Mouse (Mus musculus) CH12.LX (cell line): ENCODE results near the gene Rgl1. TPM values are rescaled to one million over a fixed set of nuclear protein-coding genes. Genes with fewer than 3 reads are reported as not detected.

Experiments used
- DNase-seq: peaks from one replicate; pipeline ENCODE4 v3.0.0-alpha.2; 2013; ENCODE audit errors: extremely low read depth
- H3K27ac ChIP-seq: 2 replicates; pipeline ENCODE4 v1.5.1; 2012; ENCODE audit warnings: low read depth, mild to moderate bottlenecking, control low read depth, moderate library complexity; ENCODE audit not compliant: insufficient read depth
- H3K27me3 ChIP-seq: replicated peaks from 2 replicates; pipeline ENCODE3; 2012; ENCODE audit warnings: inconsistent platforms
- H3K36me3 ChIP-seq, 2 experiments: replicated peaks in 1 of 2; 2 replicates each; pipeline versions ENCODE3 to v1.6.1; 2012; ENCODE audit warnings: inconsistent platforms in 1 of 2, low read length in 1 of 2, mild to moderate bottlenecking in 1 of 2, mixed read lengths in 1 of 2, moderate library complexity in 1 of 2; ENCODE audit not compliant: control insufficient read depth in 1 of 2, insufficient read depth in 1 of 2
- H3K4me1 ChIP-seq, 2 experiments: 2 replicates each; pipeline ENCODE4 v1.6.1; 2012; ENCODE audit warnings: inconsistent platforms in 1 of 2, moderate library complexity in 1 of 2; ENCODE audit not compliant: insufficient read depth in 2 of 2, control insufficient read depth in 1 of 2
- H3K4me2 ChIP-seq: 2 replicates; pipeline ENCODE4 v1.6.1; 2012; ENCODE audit warnings: low read depth, mild to moderate bottlenecking, control low read depth; ENCODE audit not compliant: poor library complexity, insufficient read depth, severe bottlenecking
- H3K4me3 ChIP-seq, 3 experiments: fragments of 150-350 bp in 1 of 3; sonication (generic) in 1 of 3; replicated peaks in 1 of 3; 2 replicates each; pipeline versions ENCODE3 to v1.5.1; 2011 to 2012; ENCODE audit warnings: low read depth in 2 of 3, low read length in 2 of 3, mild to moderate bottlenecking in 2 of 3, moderate library complexity in 2 of 3, control low read depth in 1 of 3, improper control_type of control experiment in 1 of 3, inconsistent platforms in 1 of 3, mixed read lengths in 1 of 3; ENCODE audit not compliant: poor library complexity in 1 of 3
- H3K79me2 ChIP-seq: replicated peaks from 2 replicates; pipeline ENCODE4 v1.6.1; 2012; ENCODE audit warnings: mild to moderate bottlenecking, moderate library complexity; ENCODE audit not compliant: control insufficient read depth, poor library complexity, insufficient read depth, severe bottlenecking; ENCODE audit errors: extremely low read depth
- H3K9ac ChIP-seq: 2 replicates; pipeline ENCODE4 v1.6.1; 2012; ENCODE audit warnings: low read depth, mild to moderate bottlenecking, control low read depth, moderate library complexity; ENCODE audit not compliant: insufficient read depth
- H3K9me3 ChIP-seq: replicated peaks from 2 replicates; pipeline ENCODE3; 2012; ENCODE audit warnings: low read length, inconsistent platforms, mixed read lengths
- CHD1 ChIP-seq: IDR thresholded peaks from 2 replicates; pipeline ENCODE4 v1.6.1; 2012; ENCODE audit warnings: low read depth, low read length, improper control_type of control experiment, inconsistent platforms
- ETS1 ChIP-seq: conservative IDR thresholded peaks from 2 replicates; pipeline ENCODE4 v1.6.1; 2012; ENCODE audit warnings: low read depth, mild to moderate bottlenecking, inconsistent platforms, low read length, improper control_type of control experiment, moderate library complexity
- HCFC1 ChIP-seq: IDR thresholded peaks from 2 replicates; pipeline ENCODE4 v1.6.1; 2012; ENCODE audit warnings: low read depth, mild to moderate bottlenecking, inconsistent platforms, low read length, improper control_type of control experiment
- IRF4 ChIP-seq: IDR thresholded peaks from 2 replicates; pipeline ENCODE4 v1.6.1; 2014; ENCODE audit warnings: low read depth, mild to moderate bottlenecking, inconsistent platforms, low read length, improper control_type of control experiment
- KAT2A ChIP-seq: IDR thresholded peaks from 2 replicates; pipeline ENCODE4 v1.6.1; 2012; ENCODE audit warnings: low read length, improper control_type of control experiment, inconsistent platforms; ENCODE audit not compliant: insufficient replicate concordance
- MAX ChIP-seq: IDR thresholded peaks from 2 replicates; pipeline ENCODE4 v1.6.1; 2011; ENCODE audit warnings: low read length, improper control_type of control experiment
- MAZ ChIP-seq: IDR thresholded peaks from 2 replicates; pipeline ENCODE4 v1.6.1; 2012; ENCODE audit warnings: low read depth, mild to moderate bottlenecking, inconsistent platforms, low read length, improper control_type of control experiment, moderate library complexity
- MXI1 ChIP-seq: IDR thresholded peaks from 2 replicates; pipeline ENCODE4 v1.6.1; 2011; ENCODE audit warnings: mild to moderate bottlenecking, low read depth, low read length, improper control_type of control experiment
- NELFE ChIP-seq: IDR thresholded peaks from 2 replicates; pipeline ENCODE4 v1.6.1; 2011; ENCODE audit warnings: low read depth, low read length, improper control_type of control experiment
- PAX5 ChIP-seq: IDR thresholded peaks from 2 replicates; pipeline ENCODE4 v1.6.1; 2012; ENCODE audit warnings: low read length, inconsistent platforms, mixed read lengths
- RAD21 ChIP-seq: IDR thresholded peaks from 2 replicates; pipeline ENCODE4 v1.6.1; 2011; ENCODE audit warnings: low read depth, mild to moderate bottlenecking, low read length, improper control_type of control experiment, moderate library complexity
- SIN3A ChIP-seq: IDR thresholded peaks from 2 replicates; pipeline ENCODE4 v1.6.1; 2012; ENCODE audit warnings: low read length, improper control_type of control experiment, inconsistent platforms
- SMC3 ChIP-seq: IDR thresholded peaks from 2 replicates; pipeline ENCODE4 v1.6.1; 2011; ENCODE audit warnings: low read depth, low read length, improper control_type of control experiment
- UBTF ChIP-seq: IDR thresholded peaks from 2 replicates; pipeline ENCODE4 v1.6.1; 2012; ENCODE audit warnings: low read depth, mild to moderate bottlenecking, inconsistent platforms, low read length, improper control_type of control experiment, moderate library complexity
- USF1 ChIP-seq: IDR thresholded peaks from 2 replicates; pipeline ENCODE4 v1.6.1; 2014; ENCODE audit warnings: low read depth, mild to moderate bottlenecking, inconsistent platforms, low read length, improper control_type of control experiment
- ZC3H11A ChIP-seq: IDR thresholded peaks from 2 replicates; pipeline ENCODE4 v1.6.1; 2012; ENCODE audit warnings: low read depth, mild to moderate bottlenecking, inconsistent platforms, low read length, improper control_type of control experiment
- ZKSCAN1 ChIP-seq: IDR thresholded peaks from 2 replicates; pipeline ENCODE4 v1.6.1; 2012; ENCODE audit warnings: low read depth, inconsistent platforms, low read length, improper control_type of control experiment, borderline replicate concordance
- ZMIZ1 ChIP-seq: IDR thresholded peaks from 2 replicates; pipeline ENCODE4 v1.6.1; 2012; ENCODE audit warnings: low read depth, mild to moderate bottlenecking, inconsistent platforms, low read length, improper control_type of control experiment
- ZNF384 ChIP-seq: IDR thresholded peaks from 2 replicates; pipeline ENCODE4 v1.6.1; 2012; ENCODE audit warnings: low read depth, low read length, improper control_type of control experiment, inconsistent platforms
- dilution Hi-C: fragments of 300-500 bp; cut with MboI; formaldehyde crosslinking; loops from 2 replicates; pipeline ENCODE4 v1.14.3; 2020; ENCODE audit warnings: low sequenced_read_pairs; ENCODE audit not compliant: extremely low pct_unique_long_range_greater_than_20kb, extremely low pct_ligation_motif_present
- in situ Hi-C: fragments of 300-500 bp; cut with MboI; formaldehyde crosslinking; loops from 3 replicates; pipeline ENCODE4 v1.14.3; 2019; ENCODE audit warnings: low sequenced_read_pairs, low pct_ligation_motif_present, low pct_unique_long_range_greater_than_20kb, mixed read lengths
- polyA plus RNA-seq: library from polyadenylated mRNA; unstranded; fragments of >175 nt; gene quantifications from 2 replicates; pipeline ENCODE4 v1.2.1, GENCODE M21; 2012; ENCODE audit warnings: low read depth; ENCODE audit not compliant: insufficient read length
- total RNA-seq, 2 experiments: library from RNA; depleted of rRNA; stranded (reverse); fragments of 300-350 nt in 1 of 2; fragments of >200 nt in 1 of 2; gene quantifications; 2 replicates each; pipeline ENCODE4 v1.2.3; 2012 to 2014

Rgl1 gene
- total and polyA plus RNA-seq, 3 experiments: 0.25 to 1.7 (median 0.74) TPM

DNA sequence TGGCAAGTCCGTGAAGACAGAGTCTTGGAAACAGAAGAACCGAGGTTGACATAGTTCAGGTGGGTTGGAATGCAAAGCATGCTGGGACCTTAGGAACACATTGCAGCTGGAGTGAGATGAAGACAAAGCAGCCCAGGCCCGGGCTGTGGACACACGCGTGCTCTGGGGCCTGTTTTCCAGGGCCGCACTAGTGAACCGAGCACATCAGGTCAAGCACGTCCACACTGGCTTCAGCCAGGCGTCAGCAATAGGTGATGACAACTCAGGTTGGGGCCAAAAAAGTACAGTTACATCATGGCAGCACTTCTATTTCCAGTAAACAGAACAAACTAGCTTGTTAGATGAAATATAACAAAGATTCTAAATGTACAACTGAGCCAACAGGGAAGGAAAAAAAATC lies 27.4 kb downstream of the Rgl1 start:
- Histone ChIP-seq H3K79me2 (no peaks in the 10 kb centered on the region), H3K4me3 (no peak overlapping the region), H3K36me3 (no peaks in the 10 kb centered on the region), H3K9me3 (peaks cover 4% of the 10 kb centered on the region), H3K27me3 (peaks cover 1% of the 10 kb centered on the region), H3K4me2 (no peak overlapping the region), H3K4me1 (no peaks in the 10 kb centered on the region), H3K9ac (no peak overlapping the region), H3K27ac (no peak overlapping the region)
- dilution Hi-C loops: no loop called here
- TF ChIP-seq SMC3 (no peak), USF1 (no peak)
- in situ Hi-C loops: no loop called here
- DNase-seq: no peak

DNA sequence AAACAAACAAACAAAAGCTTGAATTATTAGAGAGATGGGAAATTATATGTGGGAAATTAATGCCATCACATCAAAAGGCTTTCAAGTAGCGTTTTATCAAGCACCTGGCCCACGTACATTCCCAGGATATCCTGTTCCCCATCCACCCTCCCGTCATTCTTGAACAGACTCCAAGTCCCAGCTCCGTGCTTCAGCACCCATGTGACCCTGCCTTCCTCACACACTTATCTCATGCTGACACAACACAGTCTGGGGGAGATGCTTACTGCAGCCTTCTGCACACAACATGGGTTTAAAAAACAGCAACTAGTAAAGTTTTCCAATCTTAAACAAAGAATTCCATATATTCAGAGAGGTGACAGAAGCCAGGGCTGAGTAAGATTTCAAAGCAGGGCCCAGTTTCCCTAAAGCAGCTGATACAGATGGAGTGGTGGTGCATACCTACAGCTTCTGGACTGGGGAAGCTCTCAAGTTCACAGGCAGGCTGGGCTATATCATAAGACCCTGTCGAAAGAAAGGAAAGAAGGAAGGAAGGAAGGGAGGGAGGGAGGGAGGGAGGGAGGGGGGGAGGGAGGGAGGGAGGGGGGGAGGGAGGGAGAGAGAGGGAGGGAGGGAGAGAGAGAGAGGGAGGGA lies 38.4 kb downstream of the Rgl1 start:
- H3K4me3 ChIP-seq: no peak overlapping the region
- TF ChIP-seq RAD21: no peak
- no peak for TF ChIP-seq HCFC1
- no peak for TF ChIP-seq ZMIZ1
- no peak for TF ChIP-seq ZKSCAN1
- TF ChIP-seq CHD1: no peak
- no peak for TF ChIP-seq MXI1
- no peak for TF ChIP-seq KAT2A
- no peak for TF ChIP-seq ZNF384
- TF ChIP-seq USF1: no peak
- no peak for TF ChIP-seq SIN3A
- TF ChIP-seq PAX5: no peak
- TF ChIP-seq UBTF: no peak
- TF ChIP-seq IRF4: no peak
- TF ChIP-seq MAX: no peak
- TF ChIP-seq MAZ: no peak
- TF ChIP-seq ZC3H11A: no peak
- no peak for TF ChIP-seq NELFE
- no peak for TF ChIP-seq ETS1
- TF ChIP-seq, all 38 proteins: peak for 0
- dilution Hi-C loops (no loop called here), in situ Hi-C loops (no loop called here)
- H3K9me3 ChIP-seq: no peaks in the 10 kb centered on the region
- no peak for DNase-seq
- no peaks in the 10 kb centered on the region for H3K36me3 ChIP-seq
- H3K9ac ChIP-seq: no peak overlapping the region
- no peaks in the 10 kb centered on the region for H3K4me1 ChIP-seq
- H3K79me2 ChIP-seq: no peaks in the 10 kb centered on the region
- H3K27ac ChIP-seq: no peak overlapping the region
- no peaks in the 10 kb centered on the region for H3K27me3 ChIP-seq
- no peak overlapping the region for H3K4me2 ChIP-seq
